In the genomic region with DNA sequence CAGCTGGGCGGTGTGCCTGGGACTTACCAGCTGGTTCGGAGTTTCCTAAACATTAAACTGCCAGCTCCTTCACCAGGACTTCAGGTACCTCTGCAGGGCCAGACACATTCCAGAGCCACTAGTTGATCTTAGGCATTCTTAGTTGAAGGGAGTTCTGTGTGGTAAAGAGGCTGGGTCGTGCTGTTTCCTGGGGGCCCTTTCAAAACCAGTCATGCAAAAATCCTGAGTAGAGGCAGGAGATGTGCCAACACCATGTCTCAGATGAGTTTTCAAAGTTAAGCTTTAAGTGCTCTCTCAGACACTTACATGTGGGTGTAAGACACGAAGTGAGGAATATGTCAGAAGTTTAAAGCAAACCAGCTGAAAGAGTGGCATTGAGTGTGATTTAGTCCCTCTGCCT, we compare ENCODE assay signal across 13 mouse cellular contexts. TPM values are rescaled to one million over a fixed set of nuclear protein-coding genes. Genes with fewer than 3 reads are reported as not detected.
"Had no signal": no experiment of that assay in that cellular context is flagged by ENCODE, and none has a peak within 500 bp of the region (broad histone marks: within the 10 kb centered on the region; RNA-seq: fewer than 3 reads in every experiment).

No protein-coding gene starts in this region.

- H3K4me3 ChIP-seq: limb, embryonic 12.5 days; midbrain, embryonic 13.5 days had no signal

- H3K27me3 ChIP-seq: limb, embryonic 12.5 days; midbrain, embryonic 13.5 days had no signal

- DNase-seq: kidney, adult 11 months; kidney, postnatal 36 days; layer of hippocampus, adult 9-11 months; layer of hippocampus, postnatal 36 days; liver; right cerebral cortex, adult 18-20 months; right cerebral cortex, postnatal 25 days; thymus, postnatal 4 days had no signal

- H3K9me3 ChIP-seq: limb, embryonic 12.5 days; midbrain, embryonic 13.5 days had no signal

- H3K9ac ChIP-seq: limb, embryonic 12.5 days; liver, embryonic 14.5 days; midbrain, embryonic 13.5 days had no signal

- H3K4me2 ChIP-seq: limb, embryonic 12.5 days; midbrain, embryonic 13.5 days had no signal

- H3K27ac ChIP-seq: limb, embryonic 12.5 days; liver, embryonic 14.5 days; midbrain, embryonic 13.5 days; stomach, postnatal 0 days had no signal

- ATAC-seq: midbrain, embryonic 13.5 days had no signal

- H3K4me1 ChIP-seq: limb, embryonic 12.5 days had no signal

RNA-seq across cellular contexts. Expression of a gene that starts 28.2 kb away (rescaled TPM):
- total RNA-seq: midbrain, postnatal 0 days had no signal
- polyA plus RNA-seq: limb, embryonic 12.5 days had no signal
